Mouse (Mus musculus): ENCODE data around the gene Mau2.
"Not testable (repeated sequence)": the region's sequence is repeated elsewhere in the genome, so short reads cannot be mapped to it uniquely, and the experiment has no call there.

The Mau2 gene

GRCm38 (mm10) chr8:70026151-70026550 lies 16.4 kb downstream of the Mau2 start:
- intact Hi-C loops (cut with DNase I): no loop called here

DNA sequence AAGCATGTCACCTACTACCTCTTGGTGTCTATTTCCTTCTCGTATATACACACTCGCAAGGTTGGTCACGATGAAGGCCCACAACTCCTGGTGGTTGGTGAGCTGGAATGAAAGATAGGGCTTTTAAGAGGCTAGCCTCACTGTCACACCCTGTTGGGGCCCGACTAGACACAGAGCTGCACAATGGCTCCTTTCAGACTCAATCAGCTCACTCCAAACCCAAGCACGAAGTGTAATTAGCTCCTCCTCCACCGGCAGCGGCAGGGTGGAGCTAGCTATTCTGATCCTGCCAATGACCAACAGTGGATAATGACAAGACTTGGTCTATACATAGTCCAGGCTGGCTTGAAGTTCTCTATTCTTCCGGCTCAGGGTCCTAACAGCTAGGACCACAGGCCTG lies 18.9 kb downstream of the Mau2 start:
- intact Hi-C loops (cut with DNase I): no loop called here

DNA sequence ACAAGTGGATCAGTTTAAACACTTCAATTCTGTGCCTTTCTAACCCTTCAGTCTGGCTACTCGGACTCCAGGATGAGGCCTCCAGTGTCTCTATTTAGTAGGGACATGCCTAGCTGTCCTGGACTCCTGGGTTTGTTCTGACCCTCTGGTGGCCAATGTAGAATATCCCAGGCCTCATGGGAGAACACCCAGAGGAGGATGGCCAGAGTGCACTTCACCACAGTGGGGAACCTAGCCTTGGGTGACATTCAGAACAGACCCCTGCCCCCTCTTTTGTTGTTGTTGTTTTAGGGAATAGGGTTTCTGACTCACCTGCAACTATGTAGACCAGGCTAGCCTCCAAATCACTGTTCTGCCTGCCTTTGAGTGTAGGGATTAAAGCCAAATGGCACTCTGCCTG lies 27.5 kb downstream of the Mau2 start:
- intact Hi-C loops (cut with DNase I): no loop called here

- intact Hi-C loops (cut with DNase I): no loop called here
Observed at GRCm38 (mm10) chr8:70012763-70013162, 29.8 kb downstream of the Mau2 start.

DNA sequence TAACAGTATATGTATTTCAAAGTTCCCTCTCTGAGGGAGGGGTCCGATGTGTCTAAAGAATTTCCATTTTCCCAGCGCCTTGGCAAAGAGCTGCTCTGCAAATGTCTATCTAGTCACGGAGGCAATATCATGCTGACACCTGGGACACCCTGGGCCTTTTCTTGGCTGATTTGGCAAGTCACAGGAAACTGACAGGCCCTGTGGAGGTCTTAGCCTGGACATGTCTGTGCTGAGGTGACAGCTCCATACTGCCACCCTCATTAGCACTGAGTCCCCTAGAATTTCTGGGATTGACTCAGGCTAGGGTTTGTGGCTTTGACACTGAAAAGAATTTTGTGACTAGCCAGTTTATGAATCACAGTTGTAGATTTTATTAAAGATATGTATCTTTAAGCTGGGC lies 30.2 kb downstream of the Mau2 start:
- intact Hi-C loops (cut with DNase I): no loop called here

- intact Hi-C loops (cut with DNase I): not testable (repeated sequence)
Observed at GRCm38 (mm10) chr8:70010796-70011195, 31.7 kb downstream of the Mau2 start.

GRCm38 (mm10) chr8:70005178-70005577 lies 37.4 kb downstream of the Mau2 start:
- intact Hi-C loops (cut with DNase I): no loop called here

- intact Hi-C loops (cut with DNase I): no loop called here
Observed at GRCm38 (mm10) chr8:70004345-70004744, 38.2 kb downstream of the Mau2 start.

GRCm38 (mm10) chr8:70003204-70003657 lies 39.3 kb downstream of the Mau2 start:
- intact Hi-C loops (cut with DNase I): no loop called here

DNA sequence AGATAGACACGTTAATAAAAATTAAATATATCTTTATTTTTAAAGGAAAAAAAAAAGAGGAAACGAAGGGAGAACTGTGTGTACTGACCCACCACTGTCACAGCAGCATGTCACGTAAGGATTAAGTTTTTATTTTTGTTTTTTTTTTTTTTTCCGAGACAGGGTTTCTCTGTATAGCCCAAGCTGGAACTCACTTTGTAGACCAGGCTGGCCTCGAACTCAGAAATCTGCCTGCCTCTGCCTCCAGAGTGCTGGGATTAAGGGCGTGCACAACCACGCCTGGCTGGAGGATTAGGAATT lies 40.7 kb downstream of the Mau2 start:
- intact Hi-C loops (cut with DNase I): loop anchor here (1.0 kb wide), 1 partner anchor 83 kb away; no protein-coding TSS in a partner anchor

DNA sequence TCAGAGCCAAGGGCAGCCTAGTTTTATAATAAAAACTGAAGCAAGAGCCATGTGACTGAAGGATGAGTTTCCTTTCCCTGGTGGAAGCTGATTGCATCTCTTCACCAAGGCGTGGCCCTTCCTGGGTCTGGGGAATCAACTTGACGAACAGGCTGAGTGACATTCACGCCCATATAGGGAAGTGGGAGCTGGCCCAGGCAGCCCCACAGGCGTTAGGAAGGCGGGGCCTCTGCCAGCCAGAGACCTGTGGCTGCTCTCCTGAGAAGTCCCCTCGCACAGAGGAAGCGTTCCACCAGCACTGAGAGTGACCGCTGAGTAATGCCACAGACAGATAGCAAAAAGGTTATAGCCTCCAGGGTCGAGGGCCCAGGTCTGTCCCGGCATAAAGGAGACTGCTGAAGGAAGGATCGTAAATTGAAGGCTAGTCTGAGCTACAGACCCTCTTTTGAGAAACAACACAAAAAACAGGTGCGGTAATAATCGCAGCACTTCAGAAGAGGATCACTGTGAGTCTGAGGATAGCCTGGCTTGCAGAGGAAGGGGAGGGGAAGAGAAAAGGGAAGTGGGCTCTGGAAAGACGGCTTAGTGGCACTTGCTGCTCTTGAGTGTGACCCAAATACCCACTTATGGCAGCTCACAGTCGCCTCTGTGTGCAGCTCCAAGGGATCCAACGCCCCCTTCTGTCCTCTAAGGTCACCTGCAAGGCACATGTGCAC lies 41.2 kb downstream of the Mau2 start:
- intact Hi-C loops (cut with DNase I): loop anchor here (1.0 kb wide), 1 partner anchor 82 kb away; no protein-coding TSS in a partner anchor

DNA sequence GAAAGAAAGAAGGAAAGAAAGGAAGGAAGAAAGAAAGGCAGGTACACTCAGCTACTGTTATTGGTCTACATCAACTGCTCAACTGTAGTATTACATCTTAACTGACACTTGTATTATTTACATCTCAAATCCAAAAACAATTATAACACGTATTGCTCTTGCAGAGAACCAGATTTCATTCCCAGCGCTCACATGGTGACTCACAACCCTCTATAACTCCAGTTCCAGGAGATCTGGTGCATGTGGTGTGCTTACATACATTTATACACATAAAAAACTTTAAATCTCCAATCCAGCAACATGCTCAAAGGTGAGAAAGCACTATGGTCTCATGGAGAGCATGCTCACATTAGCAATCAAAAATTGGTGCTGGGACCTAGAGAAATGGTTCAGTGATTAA lies 42.3 kb downstream of the Mau2 start:
- intact Hi-C loops (cut with DNase I): no loop called here

GRCm38 (mm10) chr8:69999236-69999635 lies 43.3 kb downstream of the Mau2 start:
- intact Hi-C loops (cut with DNase I): loop anchor here (5.0 kb wide), 1 partner anchor 42 kb away; no protein-coding TSS in a partner anchor

- intact Hi-C loops (cut with DNase I): loop anchor here (5.0 kb wide), 1 partner anchor 41 kb away; no protein-coding TSS in a partner anchor
Observed at GRCm38 (mm10) chr8:69998706-69999105, 43.8 kb downstream of the Mau2 start.

GRCm38 (mm10) chr8:69996589-69997285 lies 45.8 kb downstream of the Mau2 start:
- intact Hi-C loops (cut with DNase I): loop anchor here (5.0 kb wide), 1 partner anchor 39 kb away; no protein-coding TSS in a partner anchor

- intact Hi-C loops (cut with DNase I): loop anchor here (5.0 kb wide), 1 partner anchor 39 kb away; no protein-coding TSS in a partner anchor
Observed at GRCm38 (mm10) chr8:69995776-69996588, 46.6 kb downstream of the Mau2 start, which contains the start of gene Gatad2a. Gene Gatad2a (minus strand): TSS chr8:69996384.

- intact Hi-C loops (cut with DNase I): loop anchor here (5.0 kb wide), 1 partner anchor 38 kb away; no protein-coding TSS in a partner anchor
Observed at GRCm38 (mm10) chr8:69995422-69995775, 47.1 kb downstream of the Mau2 start.

GRCm38 (mm10) chr8:69988936-69989335 lies 53.6 kb downstream of the Mau2 start:
- intact Hi-C loops (cut with DNase I): not testable (repeated sequence)

- intact Hi-C loops (cut with DNase I): no loop called here
Observed at GRCm38 (mm10) chr8:69987744-69988143, 54.8 kb downstream of the Mau2 start.

DNA sequence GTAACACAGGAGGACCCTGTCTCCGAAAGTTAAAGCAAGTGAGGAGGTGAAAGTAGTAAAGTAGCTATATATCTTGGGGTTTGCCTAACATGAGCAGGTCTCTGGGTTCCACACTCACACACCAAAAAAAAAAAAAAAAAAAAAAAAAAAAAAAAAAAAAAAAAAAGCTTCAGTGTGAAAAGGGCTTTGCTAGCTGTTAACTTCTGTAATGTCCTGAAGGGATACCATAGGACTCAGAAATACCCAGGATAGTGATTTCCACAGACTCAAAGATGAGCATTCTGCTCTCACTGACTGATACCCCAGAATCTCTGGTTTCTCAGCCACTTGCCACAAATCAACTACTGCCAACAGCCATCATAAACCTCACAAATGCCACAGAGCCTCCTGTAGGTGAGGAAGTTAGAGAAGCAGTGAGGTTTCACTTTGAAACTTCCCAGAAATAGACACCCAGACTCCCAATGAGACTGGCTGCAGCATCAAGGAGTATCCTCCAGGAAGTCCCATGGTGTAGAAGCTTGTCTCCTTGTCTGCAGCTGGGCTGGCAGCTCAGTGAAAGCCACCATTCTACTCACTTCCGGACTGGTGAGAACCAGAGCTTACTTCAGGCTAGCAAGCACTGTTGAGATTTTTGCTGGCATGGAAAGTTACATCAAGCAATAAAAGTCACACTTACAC lies 57.5 kb downstream of the Mau2 start:
- intact Hi-C loops (cut with DNase I): no loop called here

- intact Hi-C loops (cut with DNase I): no loop called here
Observed at GRCm38 (mm10) chr8:69978456-69978855, 64.1 kb downstream of the Mau2 start.

All from adrenal gland (tissue).